Mouse (Mus musculus): ENCODE measurements at regions not wholly inside any gene's neighbourhood (a gene's known extent, or its start where the extent isn't known, plus 50 kb on each side); places are given as distances from the start of the nearest gene placed in this dataset.

- DNase-seq = no peak
Measured at GRCm38 (mm10) chr13:16676873-16677272, 665.2 kb downstream of the Inhba start.

- no peak for DNase-seq
Measured at GRCm38 (mm10) chr13:16678246-16679024, 666.8 kb downstream of the Inhba start.

GRCm38 (mm10) chr13:16694201-16694600 lies 682.5 kb downstream of the Inhba start:
- no peak for DNase-seq

GRCm38 (mm10) chr13:16700934-16701333 lies 689.3 kb downstream of the Inhba start:
- no peak for DNase-seq

GRCm38 (mm10) chr13:16702138-16702537 lies 690.5 kb downstream of the Inhba start:
- DNase-seq = no peak

- no peak for DNase-seq
Measured at GRCm38 (mm10) chr13:16705217-16706104, 693.8 kb downstream of the Inhba start.

- DNase-seq = no peak
Measured at GRCm38 (mm10) chr13:16706105-16706442, 694.4 kb downstream of the Inhba start.

GRCm38 (mm10) chr13:16715296-16715960 lies 703.8 kb downstream of the Inhba start:
- DNase-seq = no peak

- no peak for DNase-seq
Measured at GRCm38 (mm10) chr13:16716340-16716739, 704.7 kb downstream of the Inhba start.

- no peak for DNase-seq
Measured at GRCm38 (mm10) chr13:16716796-16717749, 705.4 kb downstream of the Inhba start.

GRCm38 (mm10) chr13:16720090-16720489 lies 708.4 kb downstream of the Inhba start:
- no peak for DNase-seq

GRCm38 (mm10) chr13:16725350-16725749 lies 713.7 kb downstream of the Inhba start:
- DNase-seq = no peak

- DNase-seq = no peak
Measured at GRCm38 (mm10) chr13:16738313-16738712, 726.7 kb downstream of the Inhba start.

GRCm38 (mm10) chr13:16739563-16739962 lies 727.9 kb downstream of the Inhba start:
- no peak for DNase-seq

GRCm38 (mm10) chr13:16744237-16744636 lies 732.6 kb downstream of the Inhba start:
- DNase-seq = no peak

GRCm38 (mm10) chr13:16745644-16746043 lies 734.0 kb downstream of the Inhba start:
- DNase-seq = no peak

GRCm38 (mm10) chr13:16746451-16746850 lies 734.8 kb downstream of the Inhba start:
- DNase-seq = no peak

GRCm38 (mm10) chr13:16756264-16756663 lies 744.6 kb downstream of the Inhba start:
- no peak for DNase-seq

GRCm38 (mm10) chr13:16760045-16760444 lies 748.4 kb downstream of the Inhba start:
- DNase-seq = no peak

GRCm38 (mm10) chr13:16761415-16761814 lies 749.8 kb downstream of the Inhba start:
- no peak for DNase-seq

GRCm38 (mm10) chr13:16762326-16762725 lies 750.7 kb downstream of the Inhba start:
- no peak for DNase-seq
